Mouse (Mus musculus) brain, embryonic 14.5 days (tissue): ENCODE measurements around the gene Atg16l1. TPM values are rescaled to one million over a fixed set of nuclear protein-coding genes. Genes with fewer than 3 reads are reported as not detected.

Experiments
- DNase-seq: peaks from one replicate; pipeline ENCODE4 v3.0.0-alpha.2; 2011; ENCODE audit warnings: low read depth
- CTCF ChIP-seq: fragments of 200-500 bp; IDR thresholded peaks from 2 replicates; pipeline ENCODE4 v1.5.1; 2012; ENCODE audit warnings: inconsistent platforms, mild to moderate bottlenecking, moderate library complexity, borderline replicate concordance; ENCODE audit not compliant: insufficient read depth, insufficient read length; ENCODE audit errors: extremely low read depth
- POLR2A ChIP-seq: fragments of 200-500 bp; IDR thresholded peaks from 2 replicates; pipeline ENCODE4 v1.6.1; 2012; ENCODE audit warnings: mild to moderate bottlenecking, inconsistent platforms, borderline replicate concordance; ENCODE audit not compliant: poor library complexity, insufficient read depth, insufficient read length, severe bottlenecking; ENCODE audit errors: extremely low read depth
- polyA plus RNA-seq: library from polyadenylated mRNA; depleted of rRNA; stranded (reverse); fragments of >200 nt; gene quantifications from 2 replicates; pipeline ENCODE4 v1.2.3, GENCODE M21; 2012; rRNA removed

Atg16l1 gene
- polyA plus RNA-seq, 1 experiment, result 80.8 TPM

DNA sequence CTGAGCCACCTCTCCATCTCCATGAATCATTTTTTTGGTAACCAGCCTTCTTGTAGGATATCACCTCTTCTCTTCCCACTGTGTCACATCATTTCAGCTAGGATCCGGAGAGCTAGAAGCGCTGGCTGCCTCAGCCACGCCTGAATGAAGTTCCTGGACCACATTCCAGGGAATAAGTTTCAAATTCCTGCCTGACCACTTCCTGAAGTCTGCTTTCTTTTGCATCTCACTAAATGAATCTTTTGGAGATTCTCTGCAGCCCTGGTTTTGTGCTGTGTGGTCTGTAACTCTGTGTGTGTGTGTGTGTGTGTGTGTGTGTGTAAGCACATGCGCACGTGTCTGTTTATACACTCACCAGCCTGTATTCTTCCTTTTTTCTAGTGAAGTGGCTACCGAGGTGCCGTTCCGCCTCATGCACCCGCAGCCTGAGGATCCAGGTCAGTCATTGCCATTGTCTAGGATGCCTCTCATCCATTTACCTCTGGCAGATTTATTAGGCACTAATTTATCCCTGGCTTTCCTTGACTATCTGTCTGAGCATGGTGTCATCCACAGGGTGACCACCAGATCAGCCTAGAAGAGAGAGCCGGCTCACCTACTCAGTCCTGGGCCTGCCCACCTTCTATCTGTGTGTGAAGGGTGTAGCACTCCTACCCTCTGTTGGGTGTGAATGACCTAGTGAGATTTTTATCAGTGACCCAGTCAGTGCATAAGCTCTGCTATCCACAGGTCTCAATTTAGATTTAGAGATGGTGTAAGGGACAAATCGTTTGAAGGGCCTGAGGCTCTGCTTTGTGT is 84.9 kb downstream of the Atg16l1 start:
- no peak for TF ChIP-seq POLR2A
- no peak for TF ChIP-seq CTCF
- no peak for DNase-seq

Other genes with a start within 250 kb of the Atg16l1 start
- gene Neu2, start 246.0 kb upstream of the Atg16l1 start, polyA plus RNA-seq, result 0.16 and 0.22 TPM in 2 replicates
- 9.7 and 11.9 TPM in 2 replicates for gene Ngef, start 182.0 kb upstream of the Atg16l1 start, polyA plus RNA-seq
- 4.6 and 4.9 TPM in 2 replicates for gene Inpp5d, start 135.6 kb upstream of the Atg16l1 start, polyA plus RNA-seq
- 0.83 and 0.90 TPM in 2 replicates for gene Sag, start 47.8 kb downstream of the Atg16l1 start, polyA plus RNA-seq
- 52.9 and 54.6 TPM in 2 replicates for gene Dgkd, start 97.4 kb downstream of the Atg16l1 start, polyA plus RNA-seq